Mouse (Mus musculus): ENCODE results near the gene Ift52.

Gene Ift52

GRCm38 (mm10) chr2:163016916-163017743, at the start of gene Ift52:
TSS of gene Ift52 (plus strand) at chr2:163017354.
- peak; percentile 83 for DNase-seq (ENCODE audit: low read depth, low spot score)

GRCm38 (mm10) chr2:162968357-162968756, 48.8 kb upstream of the Ift52 start:
- DNase-seq (ENCODE audit: low read depth, low spot score) = peak; percentile 31

DNA sequence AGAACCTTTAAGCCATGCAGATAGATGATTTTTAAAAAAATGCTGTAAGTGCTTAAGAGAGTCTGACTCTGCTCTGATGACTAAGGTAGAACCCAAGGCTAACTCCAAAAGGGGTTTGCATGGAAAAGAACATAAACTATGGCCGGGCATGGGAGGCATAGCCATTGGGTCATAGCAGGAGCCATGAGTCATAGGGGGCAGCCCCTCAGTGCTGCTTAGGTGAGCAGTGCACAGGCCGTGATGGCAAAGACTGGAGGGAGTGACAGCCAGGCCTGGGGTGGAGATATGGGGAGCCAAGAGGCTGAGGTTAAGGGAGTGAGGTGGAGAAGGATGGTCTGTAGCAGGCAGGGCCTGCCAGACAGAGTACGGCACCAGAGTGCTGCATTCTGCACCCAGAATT, 48.1 kb upstream of the Ift52 start:
- DNase-seq (ENCODE audit: low read depth, low spot score) = no peak

DNA sequence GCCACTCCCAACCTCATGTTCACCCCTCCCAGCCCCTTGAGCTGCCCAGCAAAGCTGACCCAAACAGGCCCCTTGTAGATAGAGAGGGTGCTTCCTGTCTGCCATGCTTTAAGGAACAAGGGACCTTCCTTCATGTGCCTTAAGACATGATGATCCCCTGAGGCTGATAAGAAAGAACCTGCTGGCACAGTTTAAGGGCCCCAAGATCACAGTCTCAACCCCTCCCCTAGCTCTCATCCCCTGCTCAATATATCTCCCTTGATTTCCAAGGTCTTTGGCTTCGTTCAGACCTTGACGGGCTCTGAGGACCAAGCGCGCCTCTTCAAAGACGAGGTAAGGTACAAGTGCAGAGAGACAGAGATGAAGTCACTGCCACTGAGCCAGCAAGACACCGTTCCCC, 46.3 kb upstream of the Ift52 start:
- DNase-seq (ENCODE audit: low read depth, low spot score) = no peak

- DNase-seq (ENCODE audit: low read depth, low spot score) = no peak
These were observed 44.4 kb upstream of the Ift52 start for GRCm38 (mm10) chr2:162972752-162973151.

DNA sequence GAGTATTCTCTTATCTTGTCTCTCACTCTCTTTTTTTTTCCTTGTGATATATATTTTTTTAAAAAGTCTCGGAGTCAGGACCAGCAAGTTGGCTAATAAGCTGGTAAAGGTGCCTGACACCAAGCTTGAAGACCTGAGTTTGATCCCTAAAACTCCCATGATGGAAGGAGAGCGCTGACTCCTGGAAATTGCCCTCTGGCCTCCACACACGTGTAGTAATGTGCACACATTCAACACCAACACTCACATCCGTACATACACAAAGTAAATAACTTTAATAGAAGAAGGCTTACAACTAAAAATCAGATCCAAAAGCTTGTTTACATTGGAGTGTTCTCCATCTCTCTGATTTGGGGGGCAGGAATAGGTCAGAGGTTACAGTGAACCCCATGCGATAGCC, 43.9 kb upstream of the Ift52 start:
- DNase-seq (ENCODE audit: low read depth, low spot score) = no peak

DNA sequence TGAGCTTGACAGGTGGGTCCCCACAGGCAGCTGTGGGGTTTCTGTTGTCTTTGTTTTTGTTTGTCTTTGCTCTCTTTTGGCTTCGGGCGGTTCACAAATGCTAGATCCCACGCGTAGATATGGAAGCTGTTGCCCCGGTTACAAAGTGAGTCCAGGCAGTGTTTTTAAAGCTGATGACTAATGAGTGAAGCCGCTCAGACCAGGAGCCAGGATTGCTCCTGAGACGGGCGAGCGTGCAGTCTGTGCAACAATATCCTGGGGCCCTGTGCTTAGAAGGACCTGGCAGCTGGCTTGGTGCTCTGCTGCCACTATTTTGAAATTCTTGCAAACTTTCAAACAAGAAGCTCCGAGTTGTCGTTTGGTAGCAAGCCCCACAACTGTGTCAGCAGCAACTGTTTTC, 43.5 kb upstream of the Ift52 start:
- no peak for DNase-seq (ENCODE audit: low read depth, low spot score)

- DNase-seq (ENCODE audit: low read depth, low spot score) = no peak
These were observed 41.9 kb upstream of the Ift52 start for GRCm38 (mm10) chr2:162975157-162975775.

GRCm38 (mm10) chr2:162976001-162976400, 41.2 kb upstream of the Ift52 start:
- no peak for DNase-seq (ENCODE audit: low read depth, low spot score)

GRCm38 (mm10) chr2:162984381-162984780, 32.8 kb upstream of the Ift52 start:
- no peak for DNase-seq (ENCODE audit: low read depth, low spot score)

GRCm38 (mm10) chr2:162985923-162986322, 31.2 kb upstream of the Ift52 start:
- DNase-seq (ENCODE audit: low read depth, low spot score) = no peak

DNA sequence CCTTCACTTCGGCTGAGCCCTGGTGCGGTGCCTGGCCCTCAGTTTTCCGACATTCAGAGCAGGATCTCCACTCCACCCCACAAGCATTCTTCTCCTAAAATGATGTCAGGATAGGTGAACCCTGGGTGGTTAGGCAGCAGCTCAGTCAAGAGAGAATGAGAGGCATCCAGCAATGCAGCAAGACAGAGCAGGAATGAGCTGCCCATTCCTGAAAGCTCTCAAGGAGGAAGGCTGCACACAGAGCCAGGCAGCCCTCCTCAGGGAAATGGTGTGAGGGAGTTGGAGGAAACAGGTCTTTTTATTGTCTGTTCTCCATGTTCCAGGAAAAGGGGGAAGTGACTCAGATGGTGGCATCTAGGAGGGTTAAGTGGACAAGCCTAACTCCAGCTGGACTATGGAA, 30.4 kb upstream of the Ift52 start:
- no peak for DNase-seq (ENCODE audit: low read depth, low spot score)

DNA sequence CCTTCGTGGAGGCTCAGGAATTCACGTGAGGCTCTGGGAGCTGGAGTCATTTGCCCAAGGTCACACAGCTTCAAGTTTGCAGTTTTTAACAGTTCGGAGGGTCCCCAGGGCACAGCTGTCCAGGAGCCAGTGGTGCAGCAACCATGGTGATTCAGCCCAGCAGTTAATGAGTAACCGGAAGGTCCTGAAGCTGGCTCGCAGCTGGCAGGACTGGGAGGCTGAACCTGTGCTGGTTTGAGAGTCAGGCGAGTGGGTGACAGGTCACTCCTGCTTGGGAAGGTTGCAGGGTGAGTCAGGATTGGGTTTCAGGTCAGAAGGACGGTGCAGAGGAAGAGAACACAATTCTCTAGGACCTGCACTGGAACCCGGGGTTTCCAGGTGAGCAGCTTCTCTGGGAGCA, 29.9 kb upstream of the Ift52 start, which contains the start of gene Sgk2:
Gene Sgk2 (plus strand): TSS at position 113 of the 400 bp plus-strand sequence.
- no peak for DNase-seq (ENCODE audit: low read depth, low spot score)

DNA sequence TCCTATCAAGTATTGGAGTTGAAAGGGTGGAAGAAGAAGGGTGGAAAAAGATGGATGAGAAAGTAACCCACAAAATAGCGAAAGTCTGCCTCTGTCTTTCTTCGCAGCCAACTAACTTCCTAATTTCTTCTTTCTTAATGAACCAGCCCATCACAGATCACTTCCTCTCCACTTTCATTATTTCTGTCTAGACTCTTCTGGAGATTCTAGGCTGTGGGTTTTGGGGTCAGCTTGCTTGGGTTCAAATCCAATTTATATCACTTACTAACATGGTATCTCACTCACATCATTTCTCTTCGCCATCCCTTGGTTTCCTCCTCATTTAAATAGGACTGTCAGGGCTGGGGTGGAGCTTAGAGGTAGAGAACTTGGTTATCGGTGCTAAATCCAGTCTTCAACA, 28.9 kb upstream of the Ift52 start:
- DNase-seq (ENCODE audit: low read depth, low spot score) = no peak

DNA sequence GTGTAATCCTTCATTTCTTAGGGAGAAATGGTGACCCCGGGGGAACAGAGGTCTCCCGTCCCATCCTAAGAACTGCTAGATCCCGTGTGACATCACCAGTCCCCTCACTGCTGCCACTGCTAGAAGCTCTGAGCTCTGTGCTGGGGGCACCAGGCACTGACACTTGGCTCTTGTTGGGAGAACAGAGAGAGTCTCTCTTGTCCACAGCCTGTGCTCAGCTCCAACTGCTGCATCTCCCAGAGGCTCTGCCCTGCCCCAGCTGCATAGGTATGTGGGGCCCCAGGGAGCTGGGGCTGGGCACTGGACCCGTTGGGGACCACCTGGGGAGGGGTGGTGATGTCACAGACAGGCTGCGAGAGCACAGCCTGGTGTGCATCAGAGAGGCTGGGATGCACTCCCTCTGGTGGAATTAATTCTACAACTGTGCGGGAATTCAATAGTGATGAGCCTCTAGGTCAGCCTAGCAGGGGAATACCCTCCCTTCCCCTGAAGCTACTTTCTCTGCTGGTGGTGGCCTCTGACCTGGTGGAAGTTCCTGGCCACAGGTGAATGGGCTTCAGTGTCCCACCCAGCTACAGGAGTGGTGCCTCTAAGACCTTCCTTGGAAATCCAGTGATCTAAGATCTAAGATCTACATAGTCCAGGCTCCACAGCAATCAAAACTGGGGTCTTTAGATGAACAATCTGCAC, 25.6 kb upstream of the Ift52 start:
- no peak for DNase-seq (ENCODE audit: low read depth, low spot score)

DNA sequence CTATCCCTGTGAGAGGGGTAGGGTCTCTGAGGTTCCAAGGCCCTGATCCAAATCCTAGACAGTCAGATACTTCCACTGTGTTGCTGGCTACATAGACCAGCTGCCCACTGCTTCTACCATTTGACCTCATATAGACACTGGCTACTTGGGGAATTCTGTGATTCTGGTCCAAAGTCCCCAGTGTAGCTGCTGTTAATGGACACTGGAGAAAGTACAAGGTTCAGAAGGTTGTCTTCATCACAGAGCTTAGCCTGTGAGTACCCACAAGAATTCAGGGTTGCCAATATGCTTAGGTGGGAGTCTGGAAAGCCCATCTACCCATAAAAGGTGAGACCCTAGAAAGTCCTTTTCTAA, 25.1 kb upstream of the Ift52 start:
- no peak for DNase-seq (ENCODE audit: low read depth, low spot score)

DNA sequence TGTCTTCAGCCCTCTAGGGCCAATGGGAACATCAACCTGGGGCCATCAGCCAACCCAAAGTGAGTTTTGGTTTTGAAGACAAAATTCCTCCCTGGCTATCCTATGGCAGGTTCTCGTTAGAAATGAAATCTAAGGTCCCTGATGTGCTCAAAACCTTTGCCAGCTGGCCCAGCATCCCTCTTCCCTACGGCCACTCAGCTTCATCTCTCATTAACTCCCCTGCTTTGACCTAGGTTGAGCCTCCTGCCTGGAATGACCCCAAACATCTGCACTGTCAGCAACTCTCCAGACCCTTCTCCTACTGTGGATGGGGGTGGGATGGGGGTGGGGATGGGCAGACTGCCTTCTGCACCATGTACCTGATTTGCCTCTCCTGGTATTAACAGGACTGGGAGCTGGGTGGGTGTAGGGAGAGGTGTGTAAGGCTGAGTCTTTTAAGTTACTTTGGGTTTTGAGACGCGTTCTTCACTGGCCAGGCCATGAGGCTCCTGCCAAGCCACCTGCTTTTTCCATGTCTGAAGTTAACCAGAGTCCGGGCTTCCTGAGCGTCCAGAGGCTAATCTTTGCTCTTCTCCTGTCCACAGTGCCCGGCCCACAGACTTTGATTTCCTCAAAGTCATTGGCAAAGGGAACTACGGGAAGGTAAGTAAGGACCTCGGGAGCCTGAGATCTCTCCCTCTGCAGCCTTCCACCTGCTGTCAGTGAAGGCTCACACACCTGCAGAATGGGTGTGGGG, 23.1 kb upstream of the Ift52 start:
- DNase-seq (ENCODE audit: low read depth, low spot score) = no peak

GRCm38 (mm10) chr2:162998528-162999230, 18.5 kb upstream of the Ift52 start:
- peak; percentile 66 for DNase-seq (ENCODE audit: low read depth, low spot score)

DNA sequence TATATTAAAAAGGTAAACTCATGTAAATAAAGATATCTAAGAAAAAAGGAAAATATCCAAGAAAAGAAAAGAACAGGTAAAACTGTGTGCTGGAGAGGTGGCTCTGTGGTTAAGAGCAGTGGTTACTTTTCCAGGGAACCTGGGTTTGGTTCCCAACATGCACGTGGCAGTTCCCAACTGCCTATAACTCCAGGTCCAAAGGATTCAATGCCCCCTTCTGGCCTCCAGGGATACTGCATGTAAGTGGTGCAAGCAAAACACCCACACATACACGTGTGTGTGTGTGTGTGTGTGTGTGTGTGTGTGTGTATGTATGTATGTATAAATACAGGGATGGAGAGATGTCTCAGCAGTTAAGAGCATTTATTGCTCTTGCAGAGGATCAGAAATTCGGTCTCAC, 17.4 kb upstream of the Ift52 start:
- DNase-seq (ENCODE audit: low read depth, low spot score) = no peak

DNA sequence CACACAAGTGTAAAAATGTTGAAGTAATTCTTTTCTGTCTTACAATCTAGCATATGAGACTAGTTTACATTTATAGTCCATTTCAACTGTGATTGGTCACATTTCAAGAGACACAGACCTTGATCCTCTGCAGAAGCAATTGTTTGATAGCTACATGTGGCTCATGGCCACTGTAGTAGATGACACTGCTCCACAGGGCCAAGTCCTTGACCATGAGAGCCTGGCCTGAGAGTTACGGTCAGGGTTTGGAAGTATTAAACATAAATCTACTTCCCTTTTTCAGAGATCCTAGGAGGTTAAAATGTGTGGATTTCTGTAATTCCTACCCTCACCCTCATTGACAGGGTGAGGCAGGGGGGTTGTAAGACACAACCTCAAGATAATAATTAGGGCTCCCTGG, 16.1 kb upstream of the Ift52 start:
- DNase-seq (ENCODE audit: low read depth, low spot score) = no peak

DNA sequence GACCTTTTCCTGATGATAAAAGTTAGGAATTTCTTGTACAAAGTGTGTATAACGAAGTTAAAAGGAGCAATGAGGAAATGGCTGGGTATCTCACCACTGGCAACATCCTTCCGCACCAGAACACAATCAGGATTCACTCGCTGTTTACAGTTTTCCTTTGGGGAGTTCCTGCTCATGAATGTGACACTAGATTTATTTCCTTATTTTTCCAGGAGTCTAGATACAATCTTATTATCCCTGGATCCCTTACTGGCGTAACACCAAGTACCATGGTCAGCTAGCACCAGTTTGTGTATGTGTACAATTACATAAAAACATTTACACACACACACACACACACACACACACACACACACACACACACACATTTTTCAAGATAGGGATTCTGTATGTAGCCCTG, 9.9 kb upstream of the Ift52 start:
- DNase-seq (ENCODE audit: low read depth, low spot score) = no peak
